Mouse (Mus musculus): ENCODE measurements around the gene BC005537.
"Not testable (repeated sequence)": the region's sequence is repeated elsewhere in the genome, so short reads cannot be mapped to it uniquely, and the experiment has no call there.

Gene BC005537

DNA sequence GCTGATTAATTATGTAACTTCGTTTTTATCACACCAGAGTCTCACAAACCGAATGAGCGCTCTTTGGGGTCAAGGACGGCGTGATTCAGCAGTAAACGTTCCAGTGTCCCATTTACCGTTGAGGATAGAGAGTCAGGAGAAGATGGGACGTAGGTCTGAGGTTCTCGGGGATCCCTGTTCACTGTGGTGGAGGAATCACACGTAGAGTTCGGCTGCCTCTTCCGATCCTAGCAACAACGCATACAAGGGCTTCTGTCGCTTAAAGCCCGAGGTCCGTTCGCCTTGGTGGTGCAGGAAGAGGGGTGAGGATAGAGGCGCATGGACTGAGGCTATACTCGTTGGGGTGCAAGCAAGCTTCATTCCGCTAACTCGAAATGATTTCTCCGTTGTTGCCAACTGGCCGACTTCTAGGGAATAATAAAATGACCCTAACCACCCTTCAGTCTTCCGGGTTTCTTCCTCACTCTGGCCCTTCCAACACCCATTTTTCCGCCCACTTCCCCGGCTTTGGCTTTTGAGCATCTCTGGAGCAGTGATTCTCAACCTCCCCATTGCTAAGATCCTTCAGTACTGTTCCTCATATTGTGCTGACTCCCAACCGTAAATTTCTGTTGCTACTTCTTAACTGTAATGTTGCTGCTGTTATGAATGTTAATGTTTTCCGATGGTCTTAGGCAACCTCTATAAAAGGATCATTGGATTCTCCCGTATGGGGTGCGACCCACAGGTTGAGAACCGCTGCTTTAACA, 1.4 kb upstream of the BC005537 start:
- DNase-seq (ENCODE audit: low read depth, low spot score), result no peak

DNA sequence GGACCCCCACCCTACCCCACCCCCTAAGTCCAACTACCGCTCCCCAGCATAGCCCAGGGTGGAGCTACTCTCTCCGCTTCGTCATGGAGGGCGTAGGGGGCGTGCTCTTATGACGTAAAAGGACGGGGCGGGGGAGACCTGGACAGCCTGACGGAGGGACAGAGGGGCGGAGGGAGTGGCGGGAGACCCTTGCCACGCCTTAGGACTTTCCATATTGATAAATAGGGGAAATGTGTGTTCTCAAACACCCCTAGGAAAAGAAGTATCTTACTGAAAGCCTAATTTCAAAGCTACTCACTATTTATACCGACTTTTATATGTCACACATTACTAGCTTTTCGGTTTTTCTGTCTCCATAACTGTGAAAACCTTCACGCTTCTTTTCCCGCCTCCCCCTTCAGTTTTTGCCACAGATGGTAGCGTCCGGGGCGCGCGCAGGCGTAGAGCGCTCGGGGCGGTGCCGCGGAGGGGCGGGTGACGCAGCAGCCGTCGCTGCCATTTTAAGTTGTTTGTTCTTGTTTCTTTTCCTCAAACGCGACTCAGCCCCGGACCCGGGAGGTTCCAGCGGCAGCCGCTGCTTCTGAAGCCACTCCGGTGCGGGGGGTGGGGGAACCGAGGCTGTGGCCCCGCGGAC, 666 bp upstream of the BC005537 start:
- DNase-seq (ENCODE audit: low read depth, low spot score), result peak; percentile 94

DNA sequence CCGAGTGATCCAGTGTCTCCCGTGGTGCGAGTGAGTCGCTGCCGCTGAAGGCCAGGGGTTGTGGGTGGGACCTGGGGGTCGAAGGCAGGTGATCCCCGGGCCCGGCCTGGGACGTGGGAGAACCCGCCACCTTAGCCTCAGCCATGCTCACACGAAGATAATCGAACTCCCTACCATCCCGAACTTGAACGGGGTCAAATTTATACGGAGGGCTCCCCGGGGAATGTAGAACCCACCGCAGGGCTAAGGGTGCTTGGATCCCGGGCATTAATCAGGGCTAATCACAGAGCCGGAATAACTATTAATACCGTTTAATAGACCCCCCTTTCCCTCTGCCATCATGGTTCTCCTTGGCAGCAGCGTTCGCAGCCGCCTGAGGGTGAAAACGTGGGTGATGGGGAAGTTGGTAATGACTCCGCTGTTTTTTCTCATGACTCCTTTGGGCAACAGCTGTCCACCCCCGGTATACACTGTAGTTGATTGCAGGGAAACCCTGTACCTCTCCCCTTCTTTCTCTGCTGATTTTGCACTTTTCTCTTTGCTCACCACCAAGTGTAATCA, 754 bp downstream of the BC005537 start:
- DNase-seq (ENCODE audit: low read depth, low spot score), result no peak

DNA sequence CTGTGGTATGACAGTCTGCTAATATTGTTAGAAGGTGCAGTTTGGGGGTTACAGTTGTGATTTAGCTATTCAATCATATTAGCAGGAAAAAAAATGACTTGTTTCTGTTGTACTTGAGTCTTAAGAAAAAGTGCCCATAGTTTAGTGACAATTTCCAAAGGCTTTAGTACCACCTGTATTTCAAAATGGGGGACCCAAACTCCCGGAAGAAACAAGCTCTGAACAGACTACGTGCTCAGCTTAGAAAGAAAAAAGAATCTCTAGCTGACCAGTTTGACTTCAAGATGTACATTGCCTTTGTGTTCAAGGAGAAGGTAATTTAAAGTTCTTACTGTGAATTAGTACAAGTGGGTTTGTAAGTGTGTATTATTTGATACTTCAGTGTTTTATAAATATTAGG, 1.7 kb downstream of the BC005537 start:
- DNase-seq (ENCODE audit: low read depth, low spot score), result no peak

DNA sequence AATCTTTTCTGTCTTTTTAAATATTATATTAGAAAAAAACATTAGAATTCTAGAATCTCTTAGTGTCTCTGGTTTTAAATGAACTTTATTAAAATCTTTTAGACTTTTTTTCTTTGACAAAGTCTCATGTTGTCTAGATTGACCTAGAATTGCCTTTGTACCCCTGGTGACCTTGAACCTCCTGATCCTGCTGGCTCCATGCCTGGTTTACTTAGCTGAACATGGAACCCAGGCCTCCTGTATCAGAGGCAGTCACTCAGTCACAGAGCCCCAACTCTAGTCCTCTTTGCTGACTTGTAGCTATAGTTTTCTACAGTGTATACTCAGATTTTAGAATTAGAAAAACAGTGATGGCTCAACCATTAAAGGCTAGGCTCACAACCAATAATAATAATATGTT, 4.6 kb downstream of the BC005537 start:
- no peak for DNase-seq (ENCODE audit: low read depth, low spot score)

DNA sequence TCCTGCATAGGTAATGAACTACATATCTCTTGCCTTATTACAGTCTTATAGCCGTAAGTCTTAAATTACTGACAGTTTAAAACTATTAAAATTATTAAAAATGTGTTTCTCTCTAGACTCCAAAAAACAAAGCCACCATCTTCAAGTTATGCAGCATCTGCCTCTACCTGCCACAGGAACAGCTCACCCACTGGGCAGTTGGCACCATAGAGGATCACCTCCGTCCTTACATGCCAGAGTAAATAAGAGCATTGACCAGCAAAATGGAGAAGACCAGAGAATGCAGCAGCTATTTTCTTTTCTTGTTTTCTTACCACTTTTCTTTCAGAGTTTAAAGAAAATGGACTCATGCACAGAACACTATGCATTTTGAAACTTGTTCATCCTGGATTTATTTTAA, 11.1 kb downstream of the BC005537 start:
- DNase-seq (ENCODE audit: low read depth, low spot score), result no peak

DNA sequence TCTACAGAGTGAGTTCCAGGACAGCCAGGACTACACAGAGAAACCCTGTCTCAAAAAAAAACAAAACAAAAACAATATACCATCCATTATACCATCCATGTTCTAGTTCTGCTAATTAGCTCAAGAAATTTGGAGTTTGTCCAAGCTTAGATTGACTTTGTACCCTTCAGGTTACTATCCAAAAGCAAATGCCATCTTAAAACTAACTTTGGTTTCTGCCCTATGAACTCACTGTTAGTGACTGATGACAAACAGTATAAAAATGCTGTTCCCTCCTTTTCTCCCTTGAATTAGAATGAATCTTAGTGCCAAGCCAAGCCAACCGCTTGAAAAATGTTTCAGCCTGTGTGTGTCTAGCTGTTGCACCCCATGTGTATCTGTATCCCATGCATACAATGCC, 13.2 kb downstream of the BC005537 start:
- no peak for DNase-seq (ENCODE audit: low read depth, low spot score)

DNA sequence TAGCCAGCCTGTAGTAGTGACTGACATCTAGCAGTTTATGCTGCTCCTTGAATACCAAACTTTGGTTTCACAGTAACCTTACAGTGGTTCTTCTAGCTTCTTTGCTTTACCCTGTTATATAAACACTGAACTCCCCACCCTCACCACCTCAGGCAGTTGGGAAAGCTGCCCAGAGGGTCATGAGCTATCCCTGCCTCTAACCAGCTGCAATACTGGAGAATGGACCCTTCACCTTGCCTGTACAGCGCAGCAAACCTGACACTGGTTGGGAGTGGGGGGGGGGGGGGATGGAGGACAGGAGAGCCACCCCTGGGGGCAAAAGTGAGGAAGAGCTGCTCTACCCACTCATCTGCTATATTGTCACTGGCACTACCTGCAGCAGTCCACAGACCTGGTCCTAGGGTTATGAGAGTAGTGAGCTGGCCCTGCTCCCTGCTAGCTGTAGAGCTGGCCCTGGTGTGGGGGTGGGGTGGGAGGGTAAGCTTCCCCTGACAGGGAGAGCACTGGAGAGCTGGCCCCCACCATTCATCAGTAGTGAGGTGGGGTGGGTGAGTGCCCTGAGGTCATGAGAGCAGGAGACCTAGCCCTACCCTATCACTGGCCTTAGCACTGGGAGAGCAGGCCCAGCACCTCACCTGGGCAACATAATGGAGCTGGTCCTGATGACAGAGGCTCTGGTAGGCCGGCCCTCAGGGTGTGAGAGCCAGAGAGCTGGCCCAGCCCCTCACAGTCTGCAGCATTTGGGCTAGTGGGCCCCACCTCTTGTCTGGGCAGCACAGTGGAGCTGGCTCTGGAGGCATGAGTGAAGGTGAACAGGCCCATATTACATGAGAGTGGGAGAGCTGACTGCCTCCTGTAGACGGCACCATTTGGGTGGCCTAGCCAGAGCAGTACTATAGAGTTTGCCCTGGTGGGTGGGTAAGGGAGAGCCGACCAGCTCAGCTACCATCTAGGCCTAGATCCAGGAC, 15.0 kb downstream of the BC005537 start:
- DNase-seq (ENCODE audit: low read depth, low spot score), result no peak

DNA sequence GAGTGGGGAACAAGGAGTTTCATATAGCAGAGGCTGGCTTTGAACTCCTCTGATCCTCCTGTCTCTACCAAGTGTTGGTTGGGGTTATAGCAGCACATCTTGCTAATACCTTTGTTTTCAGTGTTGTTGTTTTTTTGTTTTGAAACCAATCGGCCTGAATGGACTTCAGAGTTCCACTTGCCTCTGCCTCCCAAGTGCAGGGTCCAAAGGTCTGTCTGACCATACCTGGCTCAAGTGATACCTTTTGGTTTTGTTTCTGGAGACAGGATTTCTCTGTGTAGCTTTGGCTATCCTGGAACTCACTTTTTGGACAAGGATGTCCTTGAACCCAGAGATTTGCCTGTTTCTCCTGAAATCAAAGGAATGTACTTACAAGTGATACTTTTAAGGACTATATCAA, 18.5 kb downstream of the BC005537 start:
- no peak for DNase-seq (ENCODE audit: low read depth, low spot score)

DNA sequence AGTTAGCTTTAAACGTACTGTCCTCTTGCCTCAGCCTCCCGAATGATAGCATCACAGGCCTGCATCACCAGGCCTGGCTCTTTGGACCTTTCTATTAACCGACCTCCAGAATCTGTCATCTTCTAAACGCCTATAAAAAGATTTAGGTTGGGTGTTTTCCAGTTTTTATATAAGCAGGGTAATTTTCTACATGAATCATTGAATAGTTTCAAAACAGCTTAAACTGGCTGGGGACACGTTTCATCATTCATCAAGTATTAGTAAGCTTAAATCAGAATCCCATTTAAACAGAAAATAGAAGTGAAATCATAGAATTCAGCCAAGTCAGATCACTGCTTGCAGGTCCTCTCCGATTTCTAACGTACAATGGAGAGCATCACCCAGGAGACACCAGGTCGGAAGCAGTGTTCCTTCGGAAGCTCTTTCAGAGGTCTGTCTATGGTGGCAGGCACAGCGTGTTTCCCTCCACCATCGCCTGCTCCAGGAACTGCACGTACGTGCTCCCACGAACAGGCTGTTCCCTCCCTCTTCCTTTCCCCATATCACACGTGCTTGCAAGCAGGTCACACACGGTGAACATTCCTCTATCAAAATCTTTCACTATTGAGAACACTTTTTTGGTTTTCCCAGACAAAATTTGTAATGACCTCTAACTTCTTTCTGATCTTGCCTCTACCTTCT, 21.3 kb downstream of the BC005537 start:
- no peak for DNase-seq (ENCODE audit: low read depth, low spot score)

DNA sequence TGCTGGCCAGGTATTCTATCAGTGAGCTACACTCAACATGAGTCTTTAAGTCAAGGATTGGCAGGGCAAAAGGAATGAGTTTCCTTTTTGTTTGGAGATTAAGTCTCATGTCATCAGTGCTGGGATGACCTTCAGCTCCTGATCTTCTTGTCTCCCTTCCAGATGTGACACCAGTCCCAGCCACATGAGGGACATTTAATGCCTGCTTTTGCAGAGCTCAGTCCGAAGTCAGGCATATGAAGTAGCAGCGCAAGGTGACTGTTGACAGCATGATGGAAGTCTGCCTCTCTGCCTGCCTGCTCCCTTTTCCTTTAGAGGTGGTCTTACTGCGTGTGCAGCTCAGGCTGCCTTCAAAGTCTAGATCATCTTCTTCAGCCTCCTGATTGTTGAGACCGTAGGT, 23.2 kb downstream of the BC005537 start:
- DNase-seq (ENCODE audit: low read depth, low spot score), result no peak

DNA sequence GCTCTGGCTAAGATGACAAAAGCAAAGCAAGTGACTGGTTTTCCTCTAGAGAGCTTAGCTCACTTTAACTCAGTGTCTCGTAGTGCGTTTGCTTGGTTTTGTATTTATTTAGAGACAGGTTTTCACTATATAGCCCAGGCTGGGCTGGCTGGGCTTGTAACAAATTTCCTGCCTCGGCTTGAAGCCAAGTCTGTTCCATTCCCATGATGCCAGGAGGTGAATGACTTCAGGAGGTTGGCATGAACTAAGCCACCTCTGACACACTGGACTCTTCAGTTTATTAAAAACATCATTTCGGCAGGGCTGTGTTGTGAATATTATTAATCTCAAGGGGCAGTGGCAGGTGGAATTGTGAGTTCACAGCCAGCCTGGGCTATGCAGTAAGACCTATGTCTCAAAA, 24.1 kb downstream of the BC005537 start:
- no peak for DNase-seq (ENCODE audit: low read depth, low spot score)

DNA sequence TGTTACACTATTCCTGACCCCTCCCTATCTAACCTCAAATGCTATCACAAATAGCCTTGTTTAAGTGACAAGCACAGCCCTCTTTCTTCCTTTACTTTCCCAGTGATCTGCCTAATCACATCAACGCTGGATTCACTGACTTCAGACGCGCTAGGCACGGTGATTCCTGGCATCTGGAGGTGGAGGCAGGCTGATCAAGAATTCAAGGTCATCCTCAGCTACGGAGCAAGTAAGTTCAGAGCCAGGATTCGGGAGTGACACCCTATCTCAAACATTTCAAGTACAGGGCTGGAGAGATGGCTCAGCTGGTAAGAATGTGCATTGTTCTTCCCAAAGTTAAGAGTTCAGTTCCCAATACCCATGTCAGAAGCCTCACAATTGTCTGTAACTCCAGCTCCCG, 24.7 kb downstream of the BC005537 start:
- no peak for DNase-seq (ENCODE audit: low read depth, low spot score)

DNA sequence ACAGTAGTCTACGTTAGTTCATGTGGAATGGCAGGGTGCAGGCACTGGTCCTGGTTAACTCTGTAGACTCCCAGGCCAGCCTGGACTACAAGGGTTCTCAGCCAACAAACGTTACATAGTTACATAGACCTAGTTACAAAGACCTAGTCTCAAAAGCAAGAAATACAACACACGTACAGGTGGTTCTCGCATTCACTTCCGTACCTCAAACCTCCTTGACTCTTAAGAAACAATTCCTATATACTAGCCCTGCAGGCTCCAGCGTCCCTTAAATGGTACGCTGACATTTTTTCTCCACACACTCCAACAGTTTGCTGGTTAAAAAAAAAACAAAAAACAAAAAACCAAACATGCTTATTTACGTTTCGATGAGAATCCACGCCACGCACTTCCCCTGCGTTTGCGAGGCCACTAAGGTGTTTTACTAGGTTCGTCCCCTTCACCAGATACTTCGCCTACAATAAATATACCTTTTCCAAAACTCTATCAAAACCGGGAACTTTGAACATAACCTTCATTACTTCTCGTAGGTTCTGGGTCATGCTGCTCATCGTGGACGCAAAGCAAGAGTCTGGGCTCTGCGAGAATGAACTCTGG, 29.4 kb downstream of the BC005537 start:
- DNase-seq (ENCODE audit: low read depth, low spot score), result no peak

DNA sequence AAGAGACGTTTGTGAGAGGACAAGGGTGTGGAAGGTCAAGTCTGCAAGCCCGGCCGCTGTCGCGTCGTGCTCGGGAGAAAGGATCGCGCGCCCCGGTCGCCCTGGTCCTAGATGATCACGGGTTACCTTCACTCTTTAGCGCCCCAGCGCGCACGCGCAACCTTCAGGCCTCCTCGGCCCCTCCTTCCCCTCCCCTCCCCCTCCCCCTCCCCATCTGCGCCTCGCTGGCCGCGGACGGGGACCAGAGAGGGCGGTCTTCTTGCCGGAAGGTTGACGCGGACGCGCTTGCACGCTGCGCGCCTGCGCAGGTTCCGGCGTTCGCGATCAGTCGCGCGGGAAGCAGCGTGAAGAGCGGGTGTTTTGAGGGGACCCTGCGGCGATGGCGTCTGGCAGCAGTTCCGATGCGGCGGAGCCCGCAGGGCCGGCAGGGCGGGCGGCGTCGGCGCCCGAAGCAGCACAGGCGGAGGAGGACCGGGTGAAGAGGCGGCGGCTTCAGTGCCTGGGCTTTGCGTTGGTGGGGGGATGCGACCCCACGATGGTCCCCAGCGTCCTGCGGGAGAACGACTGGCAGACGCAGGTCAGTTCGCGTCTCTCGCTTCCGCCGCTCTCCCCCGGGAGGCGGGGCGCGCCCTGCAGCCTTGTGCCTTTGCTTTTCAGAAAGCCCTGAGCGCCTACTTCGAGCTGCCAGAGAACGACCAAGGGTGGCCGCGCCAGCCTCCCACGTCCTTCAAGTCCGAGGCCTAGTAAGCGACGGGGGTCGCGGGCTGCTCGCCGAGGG, 30.1 kb downstream of the BC005537 start, which contains the start of the genes Acot13 and Tdp2:
Gene Acot13, minus strand, starts transcription at position 188 of the 778 bp plus-strand sequence.
Gene Tdp2, plus strand, starts transcription at position 327 of the 778 bp plus-strand sequence.
- peak; percentile 96 for DNase-seq (ENCODE audit: low read depth, low spot score)

DNA sequence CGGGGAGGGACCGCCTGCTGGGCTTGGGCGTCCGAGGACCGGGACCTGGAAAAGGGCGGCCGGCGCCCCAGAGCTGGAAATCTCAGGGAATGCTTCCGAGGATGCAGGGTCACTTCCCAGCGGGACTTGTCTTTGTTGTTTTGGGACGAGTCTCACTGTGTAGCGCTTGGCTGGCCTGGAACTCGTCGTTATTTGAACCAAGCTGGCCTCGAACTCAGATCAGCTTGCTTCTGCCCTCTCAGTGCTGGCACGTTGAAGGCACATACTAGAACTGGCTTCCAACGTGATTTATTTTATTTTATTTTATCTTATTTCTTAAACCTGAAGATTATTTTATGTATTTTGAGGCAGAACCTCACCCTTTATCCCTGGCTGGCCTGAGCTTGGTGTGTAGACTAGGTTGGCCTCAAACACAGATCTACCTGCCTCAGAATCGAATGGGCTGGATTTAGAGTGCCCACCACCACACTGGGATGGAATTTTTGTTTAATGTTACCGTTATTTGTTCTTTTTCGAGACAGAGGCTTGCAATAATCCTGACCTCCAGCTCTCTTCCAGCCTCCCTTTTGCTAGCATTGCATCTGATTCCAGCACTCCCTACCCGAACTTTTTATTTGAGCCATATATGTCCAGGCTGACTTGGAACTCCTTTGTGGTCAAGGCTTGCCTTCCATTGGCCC, 30.8 kb downstream of the BC005537 start:
- DNase-seq (ENCODE audit: low read depth, low spot score), result peak; percentile 23

DNA sequence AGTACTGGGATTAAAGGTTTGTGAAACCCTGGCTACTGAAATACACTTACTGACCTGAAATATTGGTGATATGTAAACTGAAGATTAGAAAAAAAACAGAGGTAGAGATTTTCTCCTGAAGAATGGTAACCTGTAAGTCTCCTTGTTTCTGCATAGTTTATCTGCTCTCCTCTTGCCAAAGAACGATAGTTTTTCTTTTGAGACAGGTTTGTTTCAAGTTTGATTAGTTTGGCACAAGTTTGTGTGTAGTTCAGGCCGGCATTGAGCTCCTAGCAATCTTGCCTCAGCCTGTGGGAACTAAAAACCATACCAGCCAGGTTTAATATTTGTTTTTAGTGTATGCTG, 31.3 kb downstream of the BC005537 start:
- DNase-seq (ENCODE audit: low read depth, low spot score), result no peak

DNA sequence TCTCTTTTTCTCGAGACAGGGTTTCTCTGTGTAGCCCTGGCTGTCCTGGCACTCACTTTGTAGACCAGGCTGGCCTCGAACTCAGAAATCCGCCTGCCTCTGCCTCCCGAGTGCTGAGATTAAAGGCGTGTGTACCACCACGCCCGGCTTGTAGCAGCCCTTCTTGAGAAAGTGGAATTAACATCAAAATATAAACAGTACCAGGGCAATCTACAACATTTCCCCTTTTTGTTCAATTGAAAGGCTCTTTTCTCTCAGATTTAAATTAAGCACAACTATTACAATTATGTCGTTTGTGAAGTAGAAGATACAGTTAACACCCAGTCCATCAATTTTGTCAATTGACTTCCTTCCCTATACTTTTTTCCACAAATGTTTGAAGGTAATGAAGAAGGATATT, 36.3 kb downstream of the BC005537 start:
- not testable (repeated sequence) for DNase-seq (ENCODE audit: low read depth, low spot score)

DNA sequence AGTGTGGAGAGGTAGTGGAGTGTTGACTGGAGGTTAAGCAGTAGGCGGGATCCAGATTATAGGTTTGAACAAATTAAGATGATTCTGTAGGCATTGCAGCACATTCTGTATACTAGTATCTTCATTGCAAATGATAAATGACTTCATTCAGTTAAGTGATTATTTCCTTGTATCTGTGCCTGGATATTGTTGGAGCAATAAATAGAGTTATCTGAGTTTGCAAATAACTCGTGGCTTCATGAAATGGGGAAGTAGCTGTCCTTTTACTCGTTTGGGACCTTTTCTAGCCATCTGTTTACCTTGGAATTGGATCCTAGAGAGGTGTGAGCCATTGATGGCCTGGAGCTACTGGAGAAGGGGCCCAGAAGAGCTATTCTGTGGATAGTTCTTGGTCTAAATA, 38.4 kb downstream of the BC005537 start:
- DNase-seq (ENCODE audit: low read depth, low spot score), result no peak

DNA sequence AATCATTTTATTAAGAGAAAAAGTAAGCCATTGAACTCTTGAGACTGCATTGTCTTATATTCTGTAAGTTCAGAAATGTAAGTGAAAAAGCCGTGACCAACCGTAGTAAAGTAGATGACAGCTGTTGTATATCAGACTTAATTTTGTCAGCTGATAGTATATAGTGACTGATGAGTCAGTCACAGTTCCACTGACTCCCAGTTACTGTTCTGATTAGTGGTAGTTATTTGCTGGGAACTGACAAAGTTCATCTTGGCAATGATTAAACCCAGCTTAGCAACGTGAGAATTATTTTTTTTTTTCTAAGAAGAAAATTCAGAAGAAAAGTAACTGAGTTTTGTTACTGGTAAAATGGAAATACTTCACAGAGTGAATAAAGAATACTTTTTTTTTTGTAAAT, 40.2 kb downstream of the BC005537 start:
- no peak for DNase-seq (ENCODE audit: low read depth, low spot score)
